Mouse (Mus musculus) kidney, adult 9 months (tissue): ENCODE results near the gene Anapc15-ps.

Experiments used
- DNase-seq: peaks from one replicate; pipeline ENCODE4 v3.0.0; 2022

Anapc15-ps gene

GRCm38 (mm10) chr10:95628338-95628737, 44.9 kb downstream of the Anapc15-ps start:
- no peak for DNase-seq

- DNase-seq, result no peak
Observed at GRCm38 (mm10) chr10:95627381-95627780, 45.9 kb downstream of the Anapc15-ps start.

DNA sequence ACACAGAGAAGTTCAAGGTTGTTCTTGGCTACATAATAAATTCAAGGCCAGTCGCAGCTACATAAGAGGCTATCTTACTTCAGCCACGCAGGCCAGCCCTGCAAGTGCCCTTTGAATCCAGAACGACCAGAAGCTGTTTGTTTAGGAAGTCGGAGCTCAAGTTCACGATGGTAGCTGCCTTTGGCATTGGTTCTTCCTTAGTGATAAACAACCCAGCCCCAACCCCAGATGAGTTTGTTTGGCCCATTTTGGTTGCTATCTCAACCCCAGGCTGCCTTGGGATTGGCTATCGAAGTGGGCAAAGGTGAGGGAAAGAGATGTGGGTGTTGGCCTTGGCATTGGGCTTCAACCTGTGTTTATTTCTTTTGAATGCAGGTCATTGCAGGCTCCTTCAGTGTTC, 48.0 kb downstream of the Anapc15-ps start:
- DNase-seq, result peak; percentile 66

DNA sequence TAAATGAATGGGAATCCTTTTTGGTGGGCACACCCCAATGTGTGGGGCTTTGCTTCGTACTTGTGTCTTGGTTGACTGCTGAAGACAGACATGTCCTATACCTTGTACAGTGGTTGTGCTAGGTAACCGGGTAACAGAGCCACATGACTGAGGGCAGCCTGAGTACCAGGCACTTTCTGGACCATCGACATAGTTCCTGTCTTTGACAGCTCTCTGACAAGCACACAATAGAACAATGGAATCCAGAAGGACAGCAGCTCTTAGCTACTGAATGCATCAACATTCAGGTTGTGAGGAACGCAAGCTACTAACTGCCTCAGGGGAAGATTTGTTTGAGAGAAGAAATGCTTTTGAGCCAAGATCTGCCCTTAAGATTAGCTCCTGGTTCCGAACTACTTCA, 49.2 kb downstream of the Anapc15-ps start:
- peak; percentile 50 for DNase-seq

DNA sequence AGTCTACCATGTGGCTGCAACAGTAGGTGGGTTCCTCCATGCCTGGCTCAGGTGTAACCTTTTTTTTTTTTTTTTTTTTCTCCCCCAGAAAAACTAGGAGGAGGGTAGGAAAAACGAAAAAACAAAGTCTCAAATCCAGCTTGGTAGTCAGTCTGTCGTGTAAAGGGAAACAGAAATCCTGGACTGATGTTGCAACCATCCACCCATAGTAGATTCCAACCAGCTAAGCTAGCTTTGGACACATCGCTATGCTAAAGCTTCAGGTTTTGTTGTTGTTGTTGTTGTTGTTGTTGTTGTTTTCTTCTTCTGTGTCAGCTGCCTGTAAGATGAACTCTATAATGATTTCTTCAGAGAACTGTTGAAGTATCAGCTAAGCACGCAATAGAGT, 49.7 kb downstream of the Anapc15-ps start:
- DNase-seq, result no peak
